Mouse (Mus musculus) CD4-positive helper T cell, adult 2 months (primary cell): ENCODE results near the gene Depdc1a.
"Not testable (repeated sequence)": the region's sequence is repeated elsewhere in the genome, so short reads cannot be mapped to it uniquely, and the experiment has no call there.

ENCODE experiments used
- DNase-seq: peaks from one replicate; pipeline ENCODE4 v3.0.0-alpha.2; 2012; ENCODE audit warnings: low read depth, missing footprints, low spot score

The Depdc1a gene

GRCm38 (mm10) chr3:159495243-159495801, at the start of gene Depdc1a:
Gene Depdc1a (plus strand): TSS chr3:159495433.
- peak; percentile 92 for DNase-seq

- no peak for DNase-seq
Measured at GRCm38 (mm10) chr3:159470059-159470458, 25.2 kb upstream of the Depdc1a start.

- DNase-seq = no peak
Measured at GRCm38 (mm10) chr3:159475465-159475864, 19.8 kb upstream of the Depdc1a start.

DNA sequence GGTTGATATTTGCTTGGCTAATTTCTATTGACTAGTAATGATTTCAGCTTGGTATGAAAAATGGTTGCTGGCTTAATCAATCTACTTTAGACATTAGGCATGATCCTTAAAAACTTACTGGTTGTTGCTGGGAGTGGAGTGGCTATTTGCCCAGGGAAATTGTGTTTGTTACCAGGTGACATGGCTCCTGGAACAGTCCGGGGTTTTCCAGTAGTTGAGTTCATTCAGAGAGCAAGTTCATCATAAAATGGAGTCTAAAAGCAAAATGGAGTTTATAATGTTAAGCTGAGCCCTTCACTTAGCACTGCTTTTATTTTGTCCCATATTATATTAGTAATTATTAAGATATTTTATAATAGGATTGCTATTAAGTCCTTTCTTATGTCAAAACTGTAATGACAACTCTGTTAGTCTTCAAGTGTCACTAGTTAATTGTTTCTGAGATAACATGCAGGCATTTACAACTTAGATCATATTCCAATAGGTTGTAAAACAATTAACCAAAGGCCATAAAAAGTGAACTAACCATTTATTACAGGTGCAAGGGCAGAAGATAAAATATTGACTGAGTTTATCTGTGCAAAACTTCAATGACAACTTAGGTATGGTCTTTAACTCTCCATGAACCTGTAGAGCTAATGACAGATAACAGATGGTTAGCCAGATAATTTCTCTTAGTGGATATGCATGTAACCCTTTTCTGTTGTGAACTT, 17.8 kb upstream of the Depdc1a start:
- no peak for DNase-seq

- not testable (repeated sequence) for DNase-seq
Measured at GRCm38 (mm10) chr3:159494709-159495108, 524 bp upstream of the Depdc1a start.

GRCm38 (mm10) chr3:159508899-159509298, 13.7 kb downstream of the Depdc1a start:
- DNase-seq = peak; percentile 7

DNA sequence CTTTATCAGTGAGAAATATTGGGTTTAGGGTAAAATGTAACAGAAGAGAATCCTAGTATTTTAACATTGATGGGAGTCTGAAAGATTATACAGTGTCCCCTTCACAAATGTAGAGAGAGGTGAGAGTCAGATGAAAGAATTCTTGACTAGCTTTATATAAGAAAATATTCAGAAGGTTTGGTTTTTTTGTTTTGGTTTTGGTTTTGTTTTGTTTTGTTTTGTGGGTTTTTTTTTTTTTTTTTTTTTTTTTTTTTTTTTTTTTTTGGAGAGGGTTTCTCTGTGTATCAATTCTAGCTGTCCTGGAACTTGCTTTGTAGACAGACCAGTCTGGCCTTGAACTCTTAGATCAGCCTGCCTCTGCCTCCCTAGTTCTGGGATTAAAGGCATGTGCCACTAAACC, 33.3 kb downstream of the Depdc1a start:
- DNase-seq = no peak

DNA sequence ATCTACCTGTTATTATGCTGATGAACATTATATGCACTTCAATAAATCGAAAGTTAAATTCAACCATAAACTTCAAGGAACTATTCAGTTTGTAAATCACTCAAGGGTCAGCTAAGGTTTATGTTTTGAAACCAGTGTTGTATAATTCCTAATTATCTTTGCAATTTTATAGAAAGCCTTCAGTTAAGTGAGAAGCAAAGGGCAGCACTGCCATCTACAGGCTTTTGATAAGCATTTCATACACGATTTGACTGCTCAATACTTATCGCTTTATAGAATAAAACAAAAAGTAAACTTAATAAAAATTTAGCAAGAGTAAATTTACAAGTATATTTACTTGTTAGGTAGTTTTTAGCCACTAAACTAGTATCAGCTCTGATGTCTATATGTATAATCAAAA, 53.1 kb downstream of the Depdc1a start:
- DNase-seq = no peak

GRCm38 (mm10) chr3:159550224-159550623, 55.0 kb downstream of the Depdc1a start:
- no peak for DNase-seq
